Mouse (Mus musculus) kidney, adult 11 months (tissue): ENCODE measurements around the gene Slc36a3.

Experiments used
- DNase-seq: peaks from one replicate; pipeline ENCODE4 v3.0.0; 2022

The Slc36a3 gene

GRCm38 (mm10) chr11:55103229-55103628, 48.3 kb downstream of the Slc36a3 start:
- DNase-seq: peak; percentile 77

- DNase-seq: no peak
Observed at GRCm38 (mm10) chr11:55102015-55102414, 49.5 kb downstream of the Slc36a3 start.

GRCm38 (mm10) chr11:55099868-55100267, 51.6 kb downstream of the Slc36a3 start:
- DNase-seq: no peak

- DNase-seq: peak; percentile 28
Observed at GRCm38 (mm10) chr11:55099019-55099771, 52.3 kb downstream of the Slc36a3 start.

GRCm38 (mm10) chr11:55098189-55098915, 53.2 kb downstream of the Slc36a3 start:
- no peak for DNase-seq

- peak; percentile 97 for DNase-seq
Observed at GRCm38 (mm10) chr11:55097463-55098188, 53.9 kb downstream of the Slc36a3 start, which contains the start of gene Gm2a. TSS of gene Gm2a (plus strand) at chr11:55098115.

GRCm38 (mm10) chr11:55096731-55097462, 54.6 kb downstream of the Slc36a3 start:
- peak; percentile 35 for DNase-seq

- peak; percentile 52 for DNase-seq
Observed at GRCm38 (mm10) chr11:55096296-55096695, 55.2 kb downstream of the Slc36a3 start.

- DNase-seq: no peak
Observed at GRCm38 (mm10) chr11:55093096-55093495, 58.4 kb downstream of the Slc36a3 start.

- no peak for DNase-seq
Observed at GRCm38 (mm10) chr11:55089892-55090291, 61.6 kb downstream of the Slc36a3 start.

- no peak for DNase-seq
Observed at GRCm38 (mm10) chr11:55087006-55087405, 64.5 kb downstream of the Slc36a3 start.

- DNase-seq: no peak
Observed at GRCm38 (mm10) chr11:55085396-55085795, 66.1 kb downstream of the Slc36a3 start.

GRCm38 (mm10) chr11:55084629-55085028, 66.9 kb downstream of the Slc36a3 start:
- peak; percentile 30 for DNase-seq

GRCm38 (mm10) chr11:55081206-55081605, 70.3 kb downstream of the Slc36a3 start:
- DNase-seq: no peak

- DNase-seq: no peak
Observed at GRCm38 (mm10) chr11:55079180-55079579, 72.3 kb downstream of the Slc36a3 start.

GRCm38 (mm10) chr11:55078502-55078901, 73.0 kb downstream of the Slc36a3 start:
- DNase-seq: no peak

- peak; percentile 64 for DNase-seq
Observed at GRCm38 (mm10) chr11:55077331-55078231, 73.9 kb downstream of the Slc36a3 start, which contains the start of gene Ccdc69. TSS of gene Ccdc69 (minus strand) at chr11:55078131.

GRCm38 (mm10) chr11:55076234-55076633, 75.3 kb downstream of the Slc36a3 start:
- no peak for DNase-seq

- peak; percentile 23 for DNase-seq
Observed at GRCm38 (mm10) chr11:55075602-55076001, 75.9 kb downstream of the Slc36a3 start.
